Mouse (Mus musculus) urinary bladder, postnatal 36 days (tissue): Measurements from ENCODE around the gene Ltbp4.
A peak's percentile ranks its signal among the peaks of the same experiment; 100 is the strongest.

Experiments
- DNase-seq, 2 experiments: peaks; one replicate each; pipeline ENCODE4 v3.0.0; 2022; ENCODE audit warnings: low spot score in 2 of 2, mixed read lengths in 1 of 2

The Ltbp4 gene

GRCm38 (mm10) chr7:27327500-27327899, 10.0 kb downstream of the Ltbp4 start:
- no peak for DNase-seq

- peak in 1 of 2 experiments; percentile 73 for DNase-seq
These were observed 11.2 kb downstream of the Ltbp4 start for GRCm38 (mm10) chr7:27326101-27326880.

GRCm38 (mm10) chr7:27325697-27326096, 11.8 kb downstream of the Ltbp4 start:
- peak; percentile 61 to 83 for DNase-seq

DNA sequence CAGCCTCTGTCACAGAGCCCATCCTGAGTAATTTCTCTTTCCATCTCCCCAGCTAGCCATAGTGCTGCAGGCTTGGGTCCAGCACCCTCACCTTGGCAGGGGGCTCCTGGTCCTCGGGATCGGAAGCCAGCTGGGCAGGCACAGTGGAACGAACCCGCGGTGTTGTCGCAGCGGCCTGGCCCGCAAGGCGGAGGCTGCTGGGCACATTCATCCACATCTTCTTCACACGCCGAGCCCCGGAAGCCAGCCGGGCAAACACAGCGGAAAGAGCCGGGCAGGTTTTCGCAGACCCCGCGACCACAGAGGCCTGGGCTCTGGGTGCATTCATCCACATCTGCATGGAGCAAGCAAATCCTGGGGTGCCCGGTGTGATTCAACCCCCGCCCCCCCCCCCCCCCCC, 12.6 kb downstream of the Ltbp4 start:
- DNase-seq: no peak

DNA sequence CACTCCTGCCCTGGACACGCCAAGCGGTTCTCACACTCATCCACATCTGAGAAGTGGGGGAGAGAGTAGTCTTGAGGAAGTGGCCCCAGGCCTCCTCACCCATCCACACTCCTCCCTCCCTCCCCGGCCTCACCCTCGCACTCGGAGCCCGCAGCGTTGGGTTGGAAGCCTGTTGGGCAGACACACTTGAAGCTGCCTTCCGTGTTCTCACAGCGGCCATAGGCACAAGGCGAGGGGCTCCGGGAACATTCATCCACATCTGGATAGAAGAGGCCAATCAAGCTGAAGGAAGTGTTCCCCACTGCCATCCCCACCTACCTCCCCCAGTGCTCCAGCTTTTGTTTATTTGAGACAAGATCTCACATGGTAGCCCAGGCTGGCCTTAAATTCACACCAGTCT, 13.3 kb downstream of the Ltbp4 start:
- DNase-seq: no peak

- no peak for DNase-seq
These were observed 14.5 kb downstream of the Ltbp4 start for GRCm38 (mm10) chr7:27323001-27323400.

- DNase-seq: no peak
These were observed 15.2 kb downstream of the Ltbp4 start for GRCm38 (mm10) chr7:27322291-27322690.

- DNase-seq: no peak
These were observed 18.1 kb downstream of the Ltbp4 start for GRCm38 (mm10) chr7:27319411-27319810.

- no peak for DNase-seq
These were observed 21.5 kb downstream of the Ltbp4 start for GRCm38 (mm10) chr7:27315958-27316357.

DNA sequence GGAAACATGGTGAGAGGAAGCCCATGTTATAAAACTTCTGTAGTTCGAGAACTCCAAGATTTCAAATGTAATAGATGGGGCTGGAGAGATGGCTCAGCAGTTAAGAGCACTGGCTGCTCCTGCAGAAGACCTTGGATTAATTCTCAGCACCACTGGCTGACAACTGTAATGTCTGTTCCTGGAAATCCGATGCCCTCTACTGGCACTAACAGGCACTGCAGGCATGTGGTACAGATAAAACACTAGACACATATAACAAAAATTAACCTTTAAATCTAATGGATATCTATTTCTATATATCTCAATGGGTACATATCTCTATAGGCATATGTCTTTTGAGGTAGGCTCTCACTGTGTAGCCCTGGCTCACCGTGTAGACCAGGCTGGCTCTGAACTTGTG, 23.1 kb downstream of the Ltbp4 start:
- DNase-seq: no peak

GRCm38 (mm10) chr7:27311651-27312284, 25.7 kb downstream of the Ltbp4 start:
- DNase-seq: no peak

DNA sequence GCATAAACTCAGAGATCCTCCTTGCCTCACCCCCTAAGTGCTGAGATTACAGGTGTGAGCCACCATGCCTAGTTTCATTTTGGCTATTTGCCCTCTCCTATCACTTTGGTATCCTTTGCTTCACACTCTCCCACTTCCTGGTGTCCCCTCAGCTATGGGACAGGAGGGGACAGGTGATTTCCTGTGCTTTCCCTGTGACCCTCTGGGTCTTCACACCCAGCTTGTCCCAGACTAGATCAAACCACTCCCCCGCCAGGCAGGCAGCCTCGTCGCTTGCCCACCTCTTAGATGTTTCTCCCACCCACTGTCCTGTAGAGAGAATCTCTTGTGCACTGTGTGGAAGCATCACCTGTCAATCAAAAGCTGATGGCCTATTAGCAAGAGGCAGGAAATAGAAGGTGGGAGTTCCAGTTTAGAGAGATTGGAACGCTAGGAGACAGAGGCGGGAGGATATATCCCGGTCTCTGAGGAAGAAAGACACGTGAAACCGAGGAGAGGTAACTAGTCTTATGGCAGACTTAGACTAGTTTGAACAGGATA, 26.4 kb downstream of the Ltbp4 start:
- DNase-seq: no peak

DNA sequence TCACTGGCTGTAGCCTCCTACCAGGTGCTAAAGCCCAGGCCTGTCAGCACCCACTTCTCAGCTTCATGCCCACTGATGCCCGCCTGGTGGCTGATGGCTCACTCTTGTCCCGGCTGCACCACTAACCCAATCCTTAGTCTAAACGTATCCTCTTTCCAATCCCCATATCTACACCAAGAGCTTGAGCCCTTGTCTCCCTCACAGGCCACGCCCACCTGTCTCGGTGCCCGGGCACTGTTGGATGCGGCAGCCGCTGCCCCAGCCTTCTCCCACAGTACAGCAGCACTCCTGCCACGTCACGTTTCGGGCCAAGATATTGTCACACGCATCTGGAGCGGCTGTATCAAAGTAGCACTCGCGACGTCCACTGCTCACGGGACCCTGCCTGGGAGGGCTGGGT, 27.2 kb downstream of the Ltbp4 start:
- peak; percentile 52 for DNase-seq

DNA sequence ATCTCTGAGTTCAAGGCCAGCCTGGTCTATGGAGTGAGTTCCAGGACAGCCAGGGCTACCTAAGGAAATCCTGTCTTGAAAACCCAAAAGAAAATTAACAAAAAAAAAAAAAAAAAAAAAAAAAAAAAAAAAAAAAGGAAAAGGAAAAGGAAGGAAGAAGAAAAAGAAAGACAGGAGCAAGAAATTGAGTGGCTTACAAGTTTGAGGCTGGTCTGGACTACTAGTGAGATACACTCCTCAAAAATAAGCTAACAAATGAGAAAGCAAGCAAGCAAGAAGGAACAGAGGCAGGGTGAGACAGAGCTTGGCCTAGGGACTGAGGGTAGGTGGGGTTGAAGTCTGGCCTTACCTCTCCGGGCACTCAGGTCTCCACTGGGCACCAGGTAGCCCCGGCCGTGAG, 27.7 kb downstream of the Ltbp4 start:
- no peak for DNase-seq

- DNase-seq: peak in 1 of 2 experiments; percentile 28
These were observed 28.5 kb downstream of the Ltbp4 start for GRCm38 (mm10) chr7:27308821-27309549.

- DNase-seq: no peak
These were observed 29.9 kb downstream of the Ltbp4 start for GRCm38 (mm10) chr7:27307551-27307950.

DNA sequence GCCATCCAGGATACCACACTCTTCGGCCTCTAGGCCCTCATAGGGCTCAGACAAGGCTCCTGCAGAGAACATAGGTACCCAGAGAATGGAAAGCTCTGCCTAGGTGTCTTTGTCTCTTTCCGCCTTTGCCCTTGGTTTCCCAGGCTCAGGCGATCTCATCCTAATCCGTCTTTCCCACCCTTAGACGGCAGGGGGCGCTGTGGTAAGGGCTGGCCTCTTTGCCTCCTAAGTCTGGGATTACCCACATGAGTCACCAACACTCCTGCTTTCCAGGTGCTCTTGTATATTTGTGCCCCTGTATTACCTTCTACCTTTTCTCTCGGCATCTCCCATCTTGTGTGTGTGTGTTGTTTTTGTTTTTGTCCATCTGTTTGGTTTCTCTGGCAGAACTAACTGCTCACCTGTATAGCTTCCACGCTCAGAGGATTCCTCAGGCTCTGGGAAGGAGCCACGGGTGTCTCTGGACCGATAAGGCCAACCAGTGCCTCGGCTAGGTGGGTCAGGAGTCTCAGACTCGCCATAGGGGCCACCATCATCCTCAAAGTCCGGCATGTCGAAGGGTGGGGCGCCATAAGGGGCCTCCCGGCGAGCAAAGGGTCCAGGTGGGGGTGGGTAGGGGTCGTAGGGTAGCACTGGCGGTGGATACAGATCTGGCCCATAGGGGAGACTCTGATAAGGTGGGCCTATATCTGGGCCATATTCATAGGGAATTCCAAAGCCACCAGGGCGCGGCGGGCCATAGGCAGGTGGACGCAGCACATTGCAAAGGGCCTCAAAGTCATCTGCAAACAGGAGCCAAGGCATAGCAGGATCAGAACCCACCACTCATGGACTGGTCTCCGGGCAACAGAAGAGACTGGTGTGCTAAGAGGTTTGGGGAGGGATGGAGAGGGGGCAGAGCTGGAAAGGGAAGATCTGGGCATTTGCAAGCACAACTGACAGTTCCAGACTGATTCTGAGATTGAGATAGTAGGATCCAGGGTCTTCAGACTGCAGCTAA, 31.0 kb downstream of the Ltbp4 start:
- DNase-seq: peak in 1 of 2 experiments; percentile 57

DNA sequence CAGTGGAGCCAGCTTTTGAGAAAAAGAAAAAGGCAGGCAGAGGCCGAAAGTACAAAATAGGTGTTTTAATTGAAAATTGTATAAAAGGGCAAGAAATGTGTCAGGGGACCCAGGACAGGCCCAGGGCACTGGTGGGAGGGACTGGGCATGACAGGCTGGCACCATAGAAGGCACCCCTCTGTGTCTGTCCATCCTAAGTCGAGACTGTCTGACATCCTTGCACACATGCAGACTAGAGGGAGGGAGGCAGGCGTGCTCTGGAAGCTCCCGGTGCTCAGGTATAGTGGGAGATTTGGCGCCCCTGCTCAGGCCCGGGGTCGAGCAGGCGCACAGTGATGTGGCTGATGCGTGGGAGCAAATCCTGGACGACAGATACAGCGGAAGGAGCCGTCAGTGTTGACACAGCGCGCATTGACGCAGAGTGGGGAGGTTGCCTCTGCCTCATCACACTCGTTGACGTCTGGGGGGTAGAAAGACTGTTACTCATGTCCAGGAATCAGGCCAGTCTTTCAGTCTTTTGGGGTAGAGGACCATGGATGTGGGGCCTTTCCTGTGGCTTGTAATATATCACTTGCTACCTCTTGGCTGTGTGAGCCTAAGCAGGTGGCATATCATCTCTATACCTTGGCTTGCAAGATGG, 32.3 kb downstream of the Ltbp4 start:
- no peak for DNase-seq

DNA sequence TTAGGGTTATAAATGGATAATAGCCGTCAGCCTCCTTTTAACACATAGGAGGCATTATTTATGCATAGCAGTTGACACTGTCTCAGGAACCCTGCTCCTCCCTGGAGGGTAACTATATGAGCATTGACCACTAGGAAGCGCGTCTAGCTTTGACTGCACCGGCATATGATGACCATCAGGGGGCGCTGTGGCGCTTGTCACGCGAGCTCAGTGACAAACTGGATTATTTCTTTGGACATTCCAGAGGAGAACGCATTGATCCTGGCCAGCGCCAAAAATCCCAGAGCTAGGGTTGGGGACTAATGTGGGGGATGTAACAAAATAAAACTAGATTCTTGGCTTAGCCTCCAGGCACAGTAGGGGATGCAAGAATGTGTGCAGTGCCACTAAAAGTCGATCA, 35.3 kb downstream of the Ltbp4 start:
- peak; percentile 69 to 71 for DNase-seq

GRCm38 (mm10) chr7:27300801-27301200, 36.7 kb downstream of the Ltbp4 start:
- DNase-seq: no peak

DNA sequence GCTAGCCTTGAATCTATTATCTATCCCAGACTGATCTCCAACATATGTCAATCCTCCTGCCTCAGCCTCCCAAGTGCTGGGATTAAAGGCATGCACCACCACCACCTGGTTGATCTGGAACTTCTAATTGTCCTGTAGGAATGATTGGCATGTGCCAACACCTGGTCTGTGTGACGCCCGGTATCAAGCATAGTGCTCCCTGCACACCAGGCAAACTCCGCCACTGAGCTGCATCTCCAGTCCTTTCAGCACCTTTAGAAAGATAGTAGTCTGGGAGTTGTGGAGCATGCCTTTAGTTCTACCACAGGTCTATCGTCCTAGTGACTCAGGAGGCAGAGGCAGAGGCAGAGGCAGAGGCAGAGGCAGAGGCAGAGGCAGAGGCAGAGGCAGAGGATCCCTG, 37.1 kb downstream of the Ltbp4 start:
- no peak for DNase-seq
